Mouse (Mus musculus) stomach, adult 2 months (tissue): ENCODE data around the gene Sod1. TPM values are rescaled to one million over a fixed set of nuclear protein-coding genes. Genes with fewer than 3 reads are reported as not detected.

Experiments used
- polyA plus RNA-seq: library from polyadenylated mRNA; depleted of rRNA; stranded (reverse); fragments of >200 nt; gene quantifications from 2 replicates; pipeline ENCODE4 v1.2.3, GENCODE M21; 2012; rRNA removed

Gene Sod1
- polyA plus RNA-seq, result 122 and 130 TPM in 2 replicates

GRCm38 (mm10) chr16:90220026-90220891, at the start of gene Sod1:
Gene Sod1 (plus strand): TSS chr16:90220754.

Other genes starting within 250 kb of the Sod1 start
- 2.8 and 3.8 TPM in 2 replicates for gene Tiam1, start 77.0 kb upstream of the Sod1 start, polyA plus RNA-seq
- 19.2 and 20.9 TPM in 2 replicates for gene Scaf4, start 63.7 kb downstream of the Sod1 start, polyA plus RNA-seq
- gene Hunk, start 165.3 kb downstream of the Sod1 start, polyA plus RNA-seq, result 0.17 and 0.31 TPM in 2 replicates